Mouse (Mus musculus) limb, embryonic 15.5 days (tissue): ENCODE measurements around the gene Nuak1. TPM values are rescaled to one million over a fixed set of nuclear protein-coding genes. Genes with fewer than 3 reads are reported as not detected.
A peak's percentile ranks its signal among the peaks of the same experiment; 100 is the strongest.

Source experiments
- ATAC-seq: fragments of 200-750 bp; cut with Nextera tagmentation; 2 replicates; pipeline ENCODE4 v1.8.0; 2017; ENCODE audit warnings: low read depth, moderate TSS enrichment; ENCODE audit not compliant: insufficient number of reproducible peaks, low FRiP score, low TSS enrichment
- H3K27ac ChIP-seq: fragments of 300-500 bp; sonication (generic); 2 replicates; pipeline ENCODE4 v1.5.1; 2015; ENCODE audit warnings: moderate library complexity, mild to moderate bottlenecking, inconsistent platforms
- H3K27me3 ChIP-seq: fragments of 300-500 bp; sonication (generic); 2 replicates; pipeline ENCODE4 v1.6.1; 2015; ENCODE audit warnings: inconsistent platforms
- H3K36me3 ChIP-seq: fragments of 300-500 bp; sonication (generic); 2 replicates; pipeline ENCODE4 v1.6.1; 2015; ENCODE audit warnings: inconsistent platforms
- H3K4me1 ChIP-seq: fragments of 300-500 bp; sonication (generic); 2 replicates; pipeline ENCODE4 v1.6.1; 2015; ENCODE audit warnings: inconsistent platforms
- H3K4me2 ChIP-seq: fragments of 300-500 bp; sonication (generic); 2 replicates; pipeline ENCODE4 v1.6.1; 2015; ENCODE audit warnings: mild to moderate bottlenecking, inconsistent platforms
- H3K4me3 ChIP-seq: fragments of 300-500 bp; sonication (generic); 2 replicates; pipeline ENCODE4 v1.5.1; 2015; ENCODE audit warnings: mild to moderate bottlenecking, inconsistent platforms
- H3K9ac ChIP-seq: fragments of 300-500 bp; sonication (generic); 2 replicates; pipeline ENCODE4 v1.6.1; 2015; ENCODE audit warnings: inconsistent platforms
- H3K9me3 ChIP-seq: fragments of 300-500 bp; sonication (generic); 2 replicates; pipeline ENCODE4 v1.6.1; 2016; ENCODE audit warnings: inconsistent platforms
- WGBS: fragments of 180-500 bp; shearing (Covaris S2); methylation state at CpG from one replicate; pipeline ENCODE4 v1.1.7; 2015; 5-methylcytosine and 5-hydroxymethylcytosine counted together
- polyA plus RNA-seq: library from polyadenylated mRNA; unstranded; fragments of >200 nt; fragmentation: Nextera tagmentation; extraction: Ambion mirVana; gene quantifications from 2 replicates; pipeline ENCODE4 v1.2.1, GENCODE M21; 2015

Gene Nuak1
- polyA plus RNA-seq, 1 experiment from 2014 or later = 3.9 TPM

DNA sequence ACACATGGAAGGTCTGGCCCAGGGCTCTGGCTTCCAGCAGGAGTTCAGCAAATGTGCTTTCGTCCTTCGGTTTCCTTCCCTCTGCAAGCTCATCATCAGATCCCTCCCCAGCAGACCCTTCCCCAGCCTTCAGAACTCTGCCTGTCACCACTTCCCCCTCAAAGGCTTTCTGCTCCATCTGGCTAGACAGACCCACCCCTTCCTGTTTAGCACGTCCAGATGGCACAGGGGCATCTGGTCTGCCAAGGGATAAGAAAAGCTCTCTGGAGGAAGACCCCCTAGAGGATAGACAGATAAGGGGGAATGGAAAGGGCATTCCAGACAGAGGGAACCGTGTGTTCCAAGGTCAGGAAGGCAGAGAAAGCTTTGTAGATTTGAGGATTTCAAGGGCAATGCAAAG, 53.1 kb downstream of the Nuak1 start:
- Histone ChIP-seq H3K4me1 (peaks cover 50% of the 10 kb centered on the region), H3K9me3 (no peaks in the 10 kb centered on the region), H3K27ac (no peak overlapping the region), H3K27me3 (no peaks in the 10 kb centered on the region), H3K4me3 (no peak overlapping the region), H3K36me3 (peaks cover 21% of the 10 kb centered on the region; the same call in 1 of the 2 replicates), H3K4me2 (no peak overlapping the region), H3K9ac (no peak overlapping the region)
- ATAC-seq = no peak
- 30% methylated on average over 4 of the region's 4 CpGs for WGBS

DNA sequence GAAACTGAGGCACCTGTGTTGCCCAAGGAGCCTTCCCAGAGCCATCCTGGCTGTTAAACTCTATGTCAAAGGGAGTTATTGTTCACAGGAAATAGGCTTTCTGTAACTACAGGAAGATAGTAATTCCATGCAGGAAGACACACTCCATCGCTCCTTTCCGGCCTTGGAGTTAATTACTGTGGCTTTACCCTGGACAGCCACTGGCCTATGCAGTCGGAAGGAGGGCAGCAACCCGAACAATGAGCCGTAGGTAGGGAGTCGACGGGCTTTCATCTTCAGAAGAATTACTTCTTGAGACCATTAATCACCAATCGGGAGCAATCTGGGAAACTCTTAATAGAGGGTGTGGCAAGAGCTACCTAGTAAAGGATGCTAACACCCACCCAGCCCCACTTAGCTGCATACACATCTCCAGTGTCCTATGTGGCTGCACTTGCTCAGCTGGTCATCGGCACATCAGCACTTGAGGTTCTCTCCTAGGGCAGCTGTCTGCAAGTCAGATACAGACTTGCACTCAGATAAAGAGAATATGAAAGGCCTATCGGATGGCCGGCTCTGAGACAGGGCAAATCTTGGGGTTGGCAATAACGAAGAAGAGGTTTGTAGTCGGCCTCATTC, 53.7 kb downstream of the Nuak1 start:
- no peak overlapping the region for H3K4me2 ChIP-seq
- H3K9ac ChIP-seq = no peak overlapping the region
- no peak overlapping the region for H3K4me3 ChIP-seq
- no peak for ATAC-seq
- H3K4me1 ChIP-seq = peaks cover 45% of the 10 kb centered on the region
- 65% methylated on average over 13 of the region's 13 CpGs for WGBS
- peaks cover 19% of the 10 kb centered on the region; the same call in 1 of the 2 replicates for H3K36me3 ChIP-seq
- H3K27ac ChIP-seq = no peak overlapping the region
- no peaks in the 10 kb centered on the region for H3K9me3 ChIP-seq
- H3K27me3 ChIP-seq = no peaks in the 10 kb centered on the region

DNA sequence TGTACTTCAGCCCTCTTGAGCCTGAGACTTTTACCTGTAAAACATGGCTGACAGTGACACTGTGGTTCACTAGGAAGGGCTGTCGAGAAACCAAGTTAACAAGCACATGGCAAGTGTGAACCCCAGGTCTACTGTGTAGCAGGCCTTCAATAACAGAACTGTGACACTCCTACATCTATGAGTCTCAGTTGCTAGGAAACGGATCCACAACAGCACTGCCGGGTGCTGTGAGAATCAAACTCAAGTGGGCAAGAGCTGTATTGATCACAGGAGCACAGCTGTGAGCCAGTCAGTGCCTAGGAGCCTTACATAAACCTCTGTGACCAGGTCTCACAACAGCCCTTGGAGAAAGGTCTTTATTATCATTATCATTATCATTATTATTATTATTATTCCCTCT, 54.2 kb downstream of the Nuak1 start:
- Histone ChIP-seq H3K9ac (no peak overlapping the region), H3K4me1 (peaks cover 42% of the 10 kb centered on the region), H3K4me3 (no peak overlapping the region), H3K27me3 (no peaks in the 10 kb centered on the region), H3K9me3 (no peaks in the 10 kb centered on the region), H3K36me3 (peaks cover 14% of the 10 kb centered on the region; the same call in 1 of the 2 replicates), H3K4me2 (no peak overlapping the region), H3K27ac (no peak overlapping the region)
- ATAC-seq = no peak
- WGBS = 77% methylated on average over 3 of the region's 3 CpGs

DNA sequence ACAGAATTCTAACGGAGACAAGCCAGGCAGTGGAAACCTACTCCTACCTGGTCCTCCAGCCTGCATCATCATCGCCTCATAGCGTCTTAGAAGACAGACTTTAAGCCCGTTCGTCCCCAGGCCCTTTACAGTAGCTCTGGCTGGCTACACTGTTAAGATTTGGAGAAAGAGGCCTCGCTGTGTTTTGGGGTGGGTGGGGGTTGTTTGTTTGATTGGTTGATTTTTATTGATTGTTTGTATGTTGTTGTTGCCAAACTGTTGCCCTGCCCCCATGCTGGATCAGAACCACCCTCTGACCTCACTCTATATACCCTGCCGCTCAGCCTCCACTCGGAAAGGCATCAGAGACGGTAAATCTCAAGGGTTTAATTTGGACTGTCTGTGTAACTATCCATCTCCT, 55.6 kb downstream of the Nuak1 start:
- ATAC-seq = no peak
- Histone ChIP-seq H3K4me2 (no peak overlapping the region), H3K4me1 (peaks cover 40% of the 10 kb centered on the region), H3K4me3 (no peak overlapping the region), H3K27me3 (no peaks in the 10 kb centered on the region), H3K9me3 (no peaks in the 10 kb centered on the region), H3K36me3 (peaks cover 11% of the 10 kb centered on the region; the same call in 1 of the 2 replicates), H3K9ac (no peak overlapping the region), H3K27ac (no peak overlapping the region)
- WGBS = 81% methylated on average over 9 of the region's 9 CpGs

DNA sequence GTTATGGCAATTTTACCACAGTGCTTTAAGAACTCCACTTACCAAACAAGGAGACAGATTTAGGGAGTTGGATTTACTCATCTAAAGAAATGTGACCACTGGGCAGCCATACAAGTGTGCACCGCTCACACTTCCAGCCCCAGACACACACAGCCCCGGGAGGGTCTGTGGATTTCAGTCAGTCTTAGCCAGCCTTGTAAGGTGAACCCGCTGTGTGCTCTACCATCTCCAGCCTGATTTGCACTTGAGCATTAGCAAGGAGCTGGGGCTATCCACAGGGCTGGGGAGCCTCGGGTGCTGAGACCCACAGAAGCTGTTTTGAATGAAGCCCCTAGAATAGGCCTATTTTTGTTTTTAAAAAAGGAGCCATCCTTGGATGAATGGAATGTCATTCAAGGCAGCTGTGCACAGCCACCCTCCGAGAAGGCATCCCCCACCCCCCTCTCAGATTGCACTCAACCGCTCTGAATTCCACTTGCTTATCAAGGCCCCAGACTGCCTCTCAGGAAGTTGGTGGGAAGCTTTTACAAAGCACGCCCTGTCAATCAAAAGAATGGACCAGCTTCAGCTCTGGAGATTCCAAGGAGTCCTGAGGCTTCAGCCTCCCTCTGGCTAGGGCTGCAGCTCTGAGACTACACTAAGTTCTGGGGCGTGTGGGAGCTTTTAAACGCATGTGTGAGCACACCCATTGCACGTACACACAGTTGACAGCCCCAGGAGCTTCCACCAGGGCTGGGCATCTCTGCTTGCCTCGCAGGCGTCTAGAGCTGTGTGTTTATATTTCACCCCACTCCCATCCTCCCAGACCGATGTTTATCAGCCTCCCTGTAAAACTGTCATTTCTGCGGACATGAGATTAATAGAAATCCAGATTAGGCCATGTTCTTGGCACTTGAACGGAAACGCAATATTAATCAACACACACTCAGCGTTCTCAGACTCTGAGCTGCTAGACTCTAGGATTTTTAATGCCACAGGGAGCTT, 57.2 kb downstream of the Nuak1 start:
- H3K4me2 ChIP-seq = no peak overlapping the region
- H3K9ac ChIP-seq = no peak overlapping the region
- H3K4me1 ChIP-seq = peaks cover 25% of the 10 kb centered on the region
- H3K9me3 ChIP-seq = no peaks in the 10 kb centered on the region
- H3K27me3 ChIP-seq = no peaks in the 10 kb centered on the region
- H3K4me3 ChIP-seq = no peak overlapping the region
- peak; percentile 46 for ATAC-seq
- WGBS = 24% methylated on average over 17 of the region's 17 CpGs
- peak overlapping the region; percentile 38; the same call in 1 of the 2 replicates for H3K27ac ChIP-seq
- H3K36me3 ChIP-seq = peaks cover 21% of the 10 kb centered on the region; the same call in 1 of the 2 replicates

DNA sequence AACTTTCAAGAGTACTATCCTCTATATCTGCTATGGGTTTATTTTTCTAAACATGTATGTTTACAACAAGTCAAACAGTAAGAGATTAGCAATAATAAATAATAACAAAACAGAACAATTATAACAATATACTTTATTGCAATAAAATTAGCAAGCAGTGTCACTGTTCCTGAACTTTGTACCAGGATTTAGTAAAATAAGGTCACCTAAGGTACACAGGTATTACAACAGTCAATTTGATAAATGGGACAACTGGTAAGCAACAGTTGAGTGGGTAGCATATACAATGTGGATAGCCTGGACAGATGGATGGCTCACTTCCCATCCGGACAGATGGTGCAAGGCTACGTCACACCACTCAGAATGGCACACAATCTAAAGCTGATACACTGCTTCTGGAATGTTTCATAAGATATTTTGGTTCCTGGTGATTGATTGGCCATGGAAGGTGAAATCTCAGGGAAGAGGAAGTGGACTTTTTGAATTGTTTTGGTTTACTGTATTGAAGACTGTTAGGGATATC, 59.1 kb downstream of the Nuak1 start:
- H3K9me3 ChIP-seq = no peaks in the 10 kb centered on the region
- 98% methylated on average over 2 of the region's 2 CpGs for WGBS

DNA sequence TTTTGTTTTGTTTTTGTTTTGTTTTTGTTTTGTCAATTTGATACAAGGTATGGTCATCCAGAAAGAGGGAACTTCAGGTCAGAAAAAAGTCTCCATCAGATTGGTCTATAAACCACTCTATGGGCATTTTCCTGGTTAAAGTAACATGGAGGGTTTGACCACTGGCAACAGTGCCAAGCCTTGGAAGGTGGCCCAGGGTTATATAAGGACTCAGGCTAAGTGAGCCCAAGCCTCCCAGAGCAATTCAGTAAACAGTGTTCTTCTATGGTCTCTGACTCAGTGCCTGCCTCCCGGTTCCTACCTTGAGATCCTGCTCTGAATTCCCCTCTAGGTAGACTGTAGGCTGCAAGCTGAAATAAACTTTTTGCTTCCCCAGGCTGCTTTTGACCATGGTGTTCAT, 61.0 kb downstream of the Nuak1 start:
- ATAC-seq = no peak
- 97% methylated on average over 1 of the region's 1 CpGs for WGBS
- no peaks in the 10 kb centered on the region for H3K9me3 ChIP-seq
- peaks cover 33% of the 10 kb centered on the region for H3K36me3 ChIP-seq
- H3K9ac ChIP-seq = no peak overlapping the region
- H3K27ac ChIP-seq = no peak overlapping the region
- no peaks in the 10 kb centered on the region for H3K27me3 ChIP-seq
- no peak overlapping the region for H3K4me3 ChIP-seq
- H3K4me1 ChIP-seq = peaks cover 10% of the 10 kb centered on the region
- H3K4me2 ChIP-seq = no peak overlapping the region

More for the DNA sequence above, 59.1 kb downstream of the Nuak1 start:
- Histone ChIP-seq H3K36me3 (peaks cover 24% of the 10 kb centered on the region), H3K4me3 (no peak overlapping the region), H3K27ac (no peak overlapping the region), H3K27me3 (no peaks in the 10 kb centered on the region), H3K4me1 (peaks cover 15% of the 10 kb centered on the region), H3K9ac (no peak overlapping the region), H3K4me2 (no peak overlapping the region)
- ATAC-seq = no peak

DNA sequence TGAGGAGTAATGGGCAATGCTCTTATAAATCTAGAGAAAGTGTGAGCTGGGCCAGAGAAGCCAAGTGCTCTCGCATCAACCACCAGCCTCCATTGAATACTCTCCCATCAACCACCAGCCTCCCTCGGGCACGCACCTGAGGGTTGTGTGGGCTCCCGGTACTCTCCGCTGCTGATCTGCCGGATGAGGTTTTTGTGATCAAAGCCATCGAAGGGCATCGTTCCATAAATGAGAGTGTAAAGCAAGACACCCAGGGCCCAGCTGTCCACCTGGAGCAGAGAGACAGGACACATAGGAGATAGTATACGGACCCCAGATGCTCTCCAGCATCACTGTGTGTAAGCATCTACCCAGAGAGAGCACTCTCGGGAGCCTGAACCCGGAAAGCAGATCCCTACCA, 62.4 kb downstream of the Nuak1 start:
- H3K27ac ChIP-seq = no peak overlapping the region
- H3K9me3 ChIP-seq = no peaks in the 10 kb centered on the region
- H3K4me3 ChIP-seq = no peak overlapping the region
- H3K4me1 ChIP-seq = peaks cover 5% of the 10 kb centered on the region
- no peak overlapping the region for H3K4me2 ChIP-seq
- no peak overlapping the region for H3K9ac ChIP-seq
- H3K27me3 ChIP-seq = no peaks in the 10 kb centered on the region
- WGBS = 94% methylated on average over 11 of the region's 11 CpGs
- ATAC-seq = no peak
- H3K36me3 ChIP-seq = peaks cover 43% of the 10 kb centered on the region

DNA sequence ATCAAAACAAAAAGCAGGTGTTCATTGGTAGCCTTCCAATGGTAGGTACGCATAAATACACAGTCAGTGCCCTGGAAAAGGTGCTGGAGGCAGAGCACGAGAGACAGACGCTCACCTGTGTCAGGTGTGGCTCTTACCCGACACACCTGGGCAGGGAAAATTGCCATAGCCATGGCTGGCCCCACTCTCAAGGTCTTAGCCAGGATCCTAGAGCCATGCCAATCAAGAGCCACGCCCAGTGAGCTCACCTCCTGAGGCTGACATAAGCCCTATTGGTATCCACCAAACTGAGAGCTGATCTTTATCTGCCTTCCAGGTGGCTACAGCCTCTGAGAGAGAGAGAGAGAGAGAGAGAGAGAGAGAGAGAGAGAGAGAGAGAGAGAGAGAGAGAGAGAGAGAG, 64.1 kb downstream of the Nuak1 start:
- peaks cover 15% of the 10 kb centered on the region for H3K4me1 ChIP-seq
- no peaks in the 10 kb centered on the region for H3K27me3 ChIP-seq
- no peak overlapping the region for H3K27ac ChIP-seq
- H3K4me3 ChIP-seq = no peak overlapping the region
- H3K9ac ChIP-seq = no peak overlapping the region
- no peak overlapping the region for H3K4me2 ChIP-seq
- ATAC-seq = no peak
- H3K9me3 ChIP-seq = no peaks in the 10 kb centered on the region
- peaks cover 43% of the 10 kb centered on the region for H3K36me3 ChIP-seq
- 83% methylated on average over 5 of the region's 5 CpGs for WGBS

DNA sequence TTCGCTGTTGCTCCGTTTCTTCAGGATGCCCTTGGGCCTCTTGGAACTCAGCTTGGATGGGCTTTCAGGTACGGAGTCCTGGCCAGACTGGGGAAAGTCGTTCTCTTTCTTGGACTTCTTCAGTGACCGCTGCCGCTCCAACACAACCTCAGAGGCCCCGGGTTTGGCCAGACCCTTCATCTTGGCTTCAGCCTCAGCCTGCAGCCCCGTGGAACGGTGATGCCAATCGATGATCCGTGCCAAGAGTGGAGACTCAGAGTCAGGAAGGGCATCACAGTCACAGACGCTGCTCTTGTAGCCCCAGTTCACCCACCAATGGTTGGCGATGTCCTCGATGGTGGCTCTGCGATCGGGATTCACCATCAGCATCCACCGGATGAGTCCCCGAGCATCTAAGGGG, 65.4 kb downstream of the Nuak1 start:
- H3K27ac ChIP-seq = no peak overlapping the region
- no peak overlapping the region for H3K9ac ChIP-seq
- H3K4me3 ChIP-seq = no peak overlapping the region
- H3K36me3 ChIP-seq = peaks cover 43% of the 10 kb centered on the region
- H3K4me1 ChIP-seq = peaks cover 15% of the 10 kb centered on the region
- 93% methylated on average over 18 of the region's 18 CpGs for WGBS
- no peak for ATAC-seq
- H3K27me3 ChIP-seq = no peaks in the 10 kb centered on the region
- no peaks in the 10 kb centered on the region for H3K9me3 ChIP-seq
- H3K4me2 ChIP-seq = no peak overlapping the region

DNA sequence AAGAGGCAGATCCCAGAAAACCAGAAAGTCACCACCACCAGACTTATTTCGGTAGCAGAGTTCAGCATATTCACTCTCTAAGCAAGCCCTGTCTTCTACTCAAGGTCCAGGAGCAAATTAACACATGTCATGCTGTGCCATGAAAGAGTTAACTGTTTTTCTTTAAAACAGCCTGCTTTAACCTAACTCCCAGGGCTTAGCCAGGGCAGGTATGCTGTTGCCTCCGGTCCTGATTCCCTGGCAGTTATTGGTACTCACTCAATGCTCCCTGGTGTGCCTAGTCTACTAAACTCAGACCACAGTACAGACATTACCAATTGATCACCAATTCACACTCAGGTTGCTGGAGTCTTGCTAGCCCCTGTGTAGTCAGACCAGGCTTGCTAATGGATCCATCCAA, 66.9 kb downstream of the Nuak1 start:
- Histone ChIP-seq H3K27me3 (no peaks in the 10 kb centered on the region), H3K27ac (no peak overlapping the region), H3K4me1 (peaks cover 15% of the 10 kb centered on the region), H3K36me3 (peaks cover 37% of the 10 kb centered on the region), H3K4me3 (no peak overlapping the region), H3K4me2 (no peak overlapping the region), H3K9me3 (no peaks in the 10 kb centered on the region), H3K9ac (no peak overlapping the region)
- ATAC-seq = no peak
- WGBS = 52% methylated on average over 2 of the region's 2 CpGs
